Mouse (Mus musculus): Measurements from ENCODE around the gene Hoxd4. TPM values are rescaled to one million over a fixed set of nuclear protein-coding genes. Genes with fewer than 3 reads are reported as not detected.

The Hoxd4 gene
- polyA plus RNA-seq (2014; fragmentation: Illumina TruSeq; extraction: RNeasy Lipid Tissue Mini Kit (QIAGEN cat#74804); ENCODE audit: low read depth, low replicate concordance) = 5.3 TPM

DNA sequence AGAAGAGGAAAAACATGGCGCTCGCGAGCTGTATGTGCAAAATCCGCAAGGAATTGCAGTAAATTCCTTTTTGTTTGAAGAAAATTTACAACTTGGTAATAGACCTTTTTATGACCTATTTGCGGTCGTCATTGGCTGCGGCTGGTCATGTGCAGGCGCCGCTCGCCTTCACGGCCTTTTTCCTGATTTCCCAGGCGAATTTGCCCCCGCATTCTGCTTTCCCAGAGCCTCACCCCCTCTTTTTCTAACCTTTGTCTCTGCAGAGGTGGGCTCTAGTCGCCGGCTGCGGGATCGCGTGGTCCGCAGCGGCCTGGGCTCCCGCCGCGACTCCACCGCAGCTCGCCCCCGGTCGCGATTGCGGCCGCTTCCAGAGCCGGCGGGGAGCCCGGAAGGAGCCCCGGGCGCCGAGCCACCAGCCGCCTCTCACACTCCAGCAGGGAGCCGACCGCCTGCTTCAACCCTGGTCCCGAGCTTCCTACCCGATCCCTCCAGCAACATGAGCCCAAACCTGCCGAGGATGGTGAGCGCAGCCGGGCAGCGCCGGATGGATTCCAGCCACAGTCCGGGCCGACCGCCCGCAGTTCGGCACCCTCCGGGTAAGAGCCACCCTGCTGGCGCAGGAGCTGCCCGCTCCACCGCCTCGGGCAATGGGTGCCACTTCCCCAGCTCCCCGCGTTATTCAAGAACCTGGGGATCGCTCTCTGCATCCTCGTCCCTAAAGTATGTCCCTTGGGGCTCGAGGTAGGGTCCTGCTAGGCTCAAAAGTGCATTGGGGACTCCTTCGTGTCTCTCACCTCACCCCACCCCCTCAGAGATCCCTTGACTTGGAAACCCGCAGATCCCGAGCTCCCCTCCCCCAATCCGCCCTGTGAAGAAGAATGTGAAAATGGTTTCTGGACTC is at the start of gene Hoxd4, which contains the start of gene Hoxd3:
Gene Hoxd4, plus strand, starts transcription at position 209 of the 901 bp plus-strand sequence.
Gene Hoxd3, plus strand, starts transcription at position 207 of the 901 bp plus-strand sequence.

DNA sequence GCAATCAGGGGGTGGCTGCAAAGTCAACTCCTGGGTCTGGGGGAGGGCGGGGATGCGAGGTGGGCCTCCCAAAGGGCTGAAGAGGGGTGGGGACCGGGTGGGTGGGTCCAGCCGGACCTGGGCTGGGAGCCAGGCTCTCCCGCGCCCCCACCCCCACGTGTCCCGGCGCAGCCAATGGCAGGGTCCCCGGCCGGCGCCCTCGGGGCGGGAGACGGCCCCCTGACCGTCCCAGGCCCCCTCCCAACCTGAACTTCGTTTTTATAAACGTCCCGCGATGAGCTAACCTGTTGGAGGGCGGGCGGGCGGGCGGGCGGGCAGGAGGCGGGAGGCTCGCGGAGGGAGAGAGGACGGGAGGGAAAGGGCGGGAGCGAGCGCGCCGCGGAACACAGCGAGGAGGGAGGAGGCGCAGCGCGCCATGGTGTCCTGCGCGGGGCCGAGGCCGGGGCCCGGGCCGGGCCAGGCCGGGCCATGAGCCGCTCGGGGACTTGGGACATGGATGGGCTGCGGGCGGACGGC is 43.8 kb upstream of the Hoxd4 start, which contains the start of gene Hoxd13:
Gene Hoxd13, plus strand, starts transcription at position 469 of the 516 bp plus-strand sequence.

DNA sequence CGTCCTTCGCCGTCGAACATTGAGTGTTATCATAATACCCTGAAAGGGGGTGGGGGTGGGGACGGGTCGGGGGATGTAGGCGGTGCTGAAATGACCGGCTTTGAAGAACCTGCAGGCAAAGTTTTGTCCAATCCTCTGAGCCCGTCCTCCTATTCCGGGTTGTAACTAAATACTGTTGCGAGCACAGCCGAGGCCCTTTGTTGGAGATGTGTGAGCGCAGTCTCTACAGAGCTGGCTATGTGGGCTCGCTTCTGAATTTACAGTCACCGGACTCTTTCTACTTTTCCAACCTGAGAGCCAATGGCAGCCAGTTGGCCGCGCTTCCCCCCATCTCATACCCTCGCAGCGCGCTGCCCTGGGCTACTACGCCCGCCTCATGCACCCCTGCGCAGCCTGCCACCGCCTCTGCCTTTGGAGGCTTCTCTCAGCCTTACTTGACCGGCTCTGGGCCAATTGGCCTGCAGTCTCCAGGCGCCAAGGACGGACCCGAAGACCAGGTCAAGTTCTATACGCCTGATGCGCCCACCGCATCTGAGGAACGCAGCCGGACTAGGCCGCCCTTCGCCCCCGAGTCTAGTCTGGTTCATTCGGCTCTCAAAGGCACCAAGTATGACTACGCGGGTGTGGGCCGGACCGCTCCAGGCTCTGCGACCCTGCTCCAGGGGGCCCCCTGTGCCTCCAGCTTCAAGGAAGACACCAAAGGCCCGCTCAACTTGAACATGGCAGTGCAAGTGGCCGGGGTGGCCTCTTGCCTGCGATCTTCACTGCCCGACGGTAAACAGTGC is 36.7 kb upstream of the Hoxd4 start, which contains the start of gene Hoxd12:
Gene Hoxd12, plus strand, starts transcription at position 133 of the 785 bp plus-strand sequence.

DNA sequence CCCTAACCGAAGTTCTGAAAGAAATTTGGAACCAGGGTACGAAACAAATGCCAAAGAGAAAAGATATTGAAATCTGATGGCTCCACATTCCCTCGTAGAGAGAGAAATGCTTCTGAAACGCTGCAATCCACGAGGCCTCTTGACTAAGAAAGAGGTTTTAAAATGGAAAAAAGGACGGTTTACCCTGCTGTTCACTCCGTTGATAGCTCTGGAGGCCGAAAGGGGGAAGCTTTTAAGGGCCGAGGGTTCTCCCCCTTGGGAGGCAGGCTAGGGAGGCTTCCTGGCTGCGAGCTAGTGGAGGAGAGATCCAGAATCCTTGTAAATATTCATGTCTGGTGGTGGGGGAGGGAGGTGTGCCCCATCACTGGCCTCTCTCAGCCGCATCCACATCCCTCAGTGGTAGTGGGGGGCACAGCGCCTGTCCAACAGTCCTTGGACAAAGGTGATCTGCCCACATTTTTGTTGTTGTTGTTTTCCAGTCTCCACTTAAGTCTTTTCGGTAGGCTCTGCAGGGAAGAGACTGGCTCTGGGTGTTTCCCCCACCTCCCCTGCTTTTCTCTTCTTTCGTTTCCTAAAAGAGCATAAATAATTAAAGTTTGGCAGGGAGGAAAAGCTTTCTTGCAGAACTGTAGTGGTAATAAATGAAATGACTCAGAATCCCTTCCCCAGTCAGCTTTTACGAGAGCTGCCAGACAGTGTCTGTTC is 32.7 kb upstream of the Hoxd4 start, which contains the start of gene Hoxd11:
Gene Hoxd11, plus strand, starts transcription at position 667 of the 705 bp plus-strand sequence.

DNA sequence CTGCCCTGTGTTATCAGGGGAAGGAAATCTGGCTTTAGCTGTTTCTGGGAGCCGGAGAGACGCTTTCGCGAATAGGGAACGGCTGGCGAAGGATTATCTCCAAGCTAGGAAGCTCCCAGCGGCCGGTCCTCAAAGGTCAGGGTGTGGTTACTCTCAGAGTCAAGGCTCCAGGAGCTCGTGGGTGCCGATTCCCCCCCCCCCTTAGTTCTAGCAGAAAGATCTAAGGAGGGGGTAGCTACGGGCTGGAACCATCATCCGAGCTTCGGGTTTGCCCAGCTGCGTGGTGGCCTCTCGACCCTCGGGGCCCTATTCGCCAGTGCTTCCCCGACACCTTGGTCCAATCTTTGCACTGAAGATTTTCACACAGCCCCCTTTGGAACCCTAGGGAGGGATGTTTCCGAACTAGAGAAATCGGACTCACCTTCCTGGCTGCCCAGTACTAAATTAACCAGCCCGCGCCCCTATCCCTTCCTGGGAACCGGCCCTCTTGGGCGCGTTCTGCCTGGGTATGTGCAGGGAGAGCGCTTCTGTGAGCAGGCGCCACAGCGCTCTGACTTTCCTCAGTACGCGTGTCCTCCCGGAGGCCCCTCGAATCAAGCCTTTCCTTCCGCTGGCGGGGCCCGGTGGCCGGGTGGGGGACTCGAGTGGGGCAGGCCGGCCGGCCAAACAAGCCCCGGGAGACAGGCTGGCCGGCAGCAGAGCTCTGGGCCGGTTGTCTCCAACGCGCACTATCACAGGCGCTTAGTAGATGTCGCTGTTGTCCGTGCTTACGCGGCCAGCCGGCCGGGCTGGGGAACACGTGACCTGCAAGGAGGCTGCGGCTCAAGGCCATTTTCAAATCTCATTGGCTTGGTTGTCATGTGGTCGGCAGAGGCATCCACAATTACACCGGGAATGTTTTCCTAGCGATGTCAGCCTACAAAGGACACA is 20.4 kb upstream of the Hoxd4 start, which contains the start of gene Hoxd10:
Gene Hoxd10, plus strand, starts transcription at position 903 of the 930 bp plus-strand sequence.

DNA sequence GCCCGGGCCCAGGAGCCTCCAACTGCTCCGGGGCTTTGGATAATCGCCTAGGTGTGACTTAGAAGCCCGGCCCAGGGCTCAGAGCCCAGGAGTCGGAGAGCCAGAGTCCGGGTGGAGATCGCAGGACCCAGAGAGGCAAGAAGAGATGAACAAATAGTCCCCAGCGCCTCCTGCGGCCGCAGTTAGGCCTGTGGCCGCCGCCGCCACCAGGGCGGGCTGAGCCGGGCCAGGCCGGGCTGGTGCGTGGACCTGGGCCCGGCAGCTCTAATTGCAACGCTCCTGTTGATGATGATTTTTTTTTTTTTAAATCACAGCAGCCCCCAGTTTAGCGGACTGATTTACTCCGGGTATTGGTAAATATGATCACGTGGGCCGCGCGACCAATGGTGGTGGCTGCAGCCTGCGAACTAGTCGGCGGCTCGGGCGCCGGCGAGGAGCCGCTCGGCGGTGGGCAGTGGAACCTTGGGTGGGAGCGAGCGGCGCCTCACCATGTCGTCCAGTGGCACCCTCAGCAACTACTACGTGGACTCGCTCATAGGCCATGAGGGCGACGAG is 14.1 kb upstream of the Hoxd4 start, which contains the start of gene Hoxd9:
Gene Hoxd9, plus strand, starts transcription at position 161 of the 555 bp plus-strand sequence.

DNA sequence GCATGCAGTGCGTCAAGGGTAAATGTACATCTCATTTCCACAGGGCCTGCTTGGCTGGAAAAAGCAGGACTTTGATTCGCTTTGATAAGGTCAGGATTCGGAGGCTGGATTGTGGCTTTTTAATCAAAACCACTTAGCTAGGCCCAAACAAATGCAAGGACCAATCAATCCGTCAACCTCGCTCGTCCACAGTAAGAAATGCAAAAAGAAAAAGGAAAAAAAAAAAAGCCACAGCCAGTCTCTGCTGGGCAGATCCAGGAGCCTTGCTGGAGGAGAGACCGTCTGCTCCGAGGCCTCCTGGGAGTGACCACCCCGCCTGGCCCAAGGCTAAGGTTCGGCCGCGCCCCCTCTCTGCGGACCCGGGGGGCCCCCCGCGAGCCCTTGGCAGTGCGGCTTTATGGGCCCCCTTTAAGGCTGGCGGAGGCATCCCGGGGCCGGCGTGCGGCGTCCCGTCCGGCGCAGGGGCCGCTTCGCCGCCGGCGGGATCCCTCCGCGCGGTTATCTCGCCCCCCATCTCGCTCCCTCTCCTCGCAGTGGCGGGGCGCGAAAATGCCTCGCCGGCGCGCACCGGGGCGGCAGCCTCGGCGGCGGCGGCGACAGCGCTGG is 7.2 kb upstream of the Hoxd4 start, which contains the start of gene Hoxd8:
Gene Hoxd8, plus strand, starts transcription at position 223 of the 606 bp plus-strand sequence.

DNA sequence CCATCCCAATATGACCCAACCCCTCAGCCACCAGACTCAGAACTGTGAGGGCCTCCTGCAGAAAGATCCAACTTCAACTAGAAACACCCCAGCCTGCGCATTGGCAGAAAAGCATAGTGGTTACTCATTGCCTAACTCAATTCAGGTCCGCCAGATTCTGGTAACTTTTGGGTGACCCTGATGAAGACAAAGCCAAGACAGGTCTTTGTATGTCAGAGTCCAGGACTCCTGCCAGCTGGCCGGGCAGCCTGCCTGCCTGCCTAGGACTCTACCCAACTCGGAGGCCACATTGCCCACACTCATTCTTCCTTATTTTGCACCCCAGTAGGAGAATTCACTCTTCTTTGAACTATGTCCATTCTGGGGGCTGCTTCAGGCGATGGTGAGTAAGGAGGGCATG is 14.8 kb downstream of the Hoxd4 start, which contains the start of gene Gm28230:
Gene Gm28230, plus strand, starts transcription at position 178 of the 400 bp plus-strand sequence.

DNA sequence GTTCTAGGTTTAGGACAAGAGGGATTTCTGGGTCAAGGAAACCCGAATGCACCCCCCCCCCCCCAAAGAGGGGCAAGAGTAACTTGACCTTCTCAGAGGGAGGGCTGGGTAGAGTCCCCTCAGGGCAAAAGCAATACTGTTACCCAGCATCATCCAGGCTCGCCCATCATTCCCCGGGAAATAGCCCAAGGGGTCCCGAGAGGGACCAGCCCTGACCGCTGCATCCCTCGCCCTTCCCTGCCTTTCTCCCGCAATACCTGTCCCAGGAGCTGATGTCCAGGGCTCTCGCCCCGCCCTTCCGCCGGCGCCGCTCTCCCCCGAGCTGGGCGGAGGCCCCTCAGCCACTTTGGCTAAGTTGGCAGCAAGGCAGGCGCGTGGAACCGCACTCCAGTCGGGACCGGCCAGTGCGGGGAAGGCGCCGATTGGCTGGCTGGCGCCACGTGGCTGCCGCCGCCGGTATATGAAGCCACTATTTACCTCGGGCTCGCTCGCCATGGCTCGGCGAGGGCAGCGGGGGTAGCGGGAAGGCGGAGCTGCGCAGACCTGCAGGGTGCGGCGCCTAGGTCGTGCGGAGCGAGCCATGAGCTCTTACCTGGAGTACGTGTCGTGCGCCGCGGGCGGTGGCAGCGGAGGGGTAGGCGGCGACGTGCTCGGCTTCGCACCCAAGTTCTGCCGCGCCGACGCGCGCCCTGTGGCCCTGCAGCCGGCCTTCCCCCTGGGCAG is 51.0 kb downstream of the Hoxd4 start, which contains the start of gene Hoxd1:
Gene Hoxd1, plus strand, starts transcription at position 459 of the 723 bp plus-strand sequence.

Other genes with a start within 250 kb of the Hoxd4 start
- 17.8 TPM for gene Lnpk, start 132.5 kb upstream of the Hoxd4 start, polyA plus RNA-seq (2014; fragmentation: Illumina TruSeq; extraction: RNeasy Lipid Tissue Mini Kit (QIAGEN cat#74804); ENCODE audit: low read depth, low replicate concordance)
- not detected for gene Evx2, start 52.4 kb upstream of the Hoxd4 start, polyA plus RNA-seq (2014; fragmentation: Illumina TruSeq; extraction: RNeasy Lipid Tissue Mini Kit (QIAGEN cat#74804); ENCODE audit: low read depth, low replicate concordance)
- gene Hoxd13, start 43.6 kb upstream of the Hoxd4 start, polyA plus RNA-seq (2014; fragmentation: Illumina TruSeq; extraction: RNeasy Lipid Tissue Mini Kit (QIAGEN cat#74804); ENCODE audit: low read depth, low replicate concordance) = not detected
- gene Hoxd12, start 36.9 kb upstream of the Hoxd4 start, polyA plus RNA-seq (2014; fragmentation: Illumina TruSeq; extraction: RNeasy Lipid Tissue Mini Kit (QIAGEN cat#74804); ENCODE audit: low read depth, low replicate concordance) = not detected
- 3.2 TPM for gene Hoxd11, start 32.4 kb upstream of the Hoxd4 start, polyA plus RNA-seq (2014; fragmentation: Illumina TruSeq; extraction: RNeasy Lipid Tissue Mini Kit (QIAGEN cat#74804); ENCODE audit: low read depth, low replicate concordance)
- gene Hoxd10, start 20.0 kb upstream of the Hoxd4 start, polyA plus RNA-seq (2014; fragmentation: Illumina TruSeq; extraction: RNeasy Lipid Tissue Mini Kit (QIAGEN cat#74804); ENCODE audit: low read depth, low replicate concordance) = 24.9 TPM
- gene Hoxd9, start 14.2 kb upstream of the Hoxd4 start, polyA plus RNA-seq (2014; fragmentation: Illumina TruSeq; extraction: RNeasy Lipid Tissue Mini Kit (QIAGEN cat#74804); ENCODE audit: low read depth, low replicate concordance) = 30.3 TPM
- 197 TPM for gene Hoxd8, start 7.3 kb upstream of the Hoxd4 start, polyA plus RNA-seq (2014; fragmentation: Illumina TruSeq; extraction: RNeasy Lipid Tissue Mini Kit (QIAGEN cat#74804); ENCODE audit: low read depth, low replicate concordance)
- 2.8 TPM for gene Hoxd3, start within 50 bp of the Hoxd4 start, polyA plus RNA-seq (2014; fragmentation: Illumina TruSeq; extraction: RNeasy Lipid Tissue Mini Kit (QIAGEN cat#74804); ENCODE audit: low read depth, low replicate concordance)
- 0.77 TPM for gene Gm28230, start 14.8 kb downstream of the Hoxd4 start, polyA plus RNA-seq (2014; fragmentation: Illumina TruSeq; extraction: RNeasy Lipid Tissue Mini Kit (QIAGEN cat#74804); ENCODE audit: low read depth, low replicate concordance)
- 0.24 TPM for gene Hoxd1, start 51.1 kb downstream of the Hoxd4 start, polyA plus RNA-seq (2014; fragmentation: Illumina TruSeq; extraction: RNeasy Lipid Tissue Mini Kit (QIAGEN cat#74804); ENCODE audit: low read depth, low replicate concordance)
- gene Mtx2, start 113.9 kb downstream of the Hoxd4 start, polyA plus RNA-seq (2014; fragmentation: Illumina TruSeq; extraction: RNeasy Lipid Tissue Mini Kit (QIAGEN cat#74804); ENCODE audit: low read depth, low replicate concordance) = 235 TPM

Data from kidney, adult 10 weeks (tissue).